Mouse (Mus musculus) embryonic stem cell, embryonic (primary cell): ENCODE measurements around the gene Ankrd53.

Source experiments
- CTCF ChIA-PET, 4 experiments: fragments of 300-600 bp in 2 of 4; fragments of 350-600 bp in 2 of 4; sonication (Branson Sonifier 250); formaldehyde crosslinking; loops; one replicate each; lab custom pipeline; 2022; ENCODE audit warnings: inconsistent platforms in 2 of 4; lab: Charles Lee
- POLR2A ChIA-PET, 4 experiments: fragments of 300-600 bp in 2 of 4; fragments of 350-600 bp in 2 of 4; sonication (Branson Sonifier 250); formaldehyde crosslinking; loops; one replicate each; lab custom pipeline; 2022; ENCODE audit warnings: antibody characterized with exemption in 4 of 4, inconsistent platforms in 1 of 4; lab: Charles Lee

Ankrd53 gene

DNA sequence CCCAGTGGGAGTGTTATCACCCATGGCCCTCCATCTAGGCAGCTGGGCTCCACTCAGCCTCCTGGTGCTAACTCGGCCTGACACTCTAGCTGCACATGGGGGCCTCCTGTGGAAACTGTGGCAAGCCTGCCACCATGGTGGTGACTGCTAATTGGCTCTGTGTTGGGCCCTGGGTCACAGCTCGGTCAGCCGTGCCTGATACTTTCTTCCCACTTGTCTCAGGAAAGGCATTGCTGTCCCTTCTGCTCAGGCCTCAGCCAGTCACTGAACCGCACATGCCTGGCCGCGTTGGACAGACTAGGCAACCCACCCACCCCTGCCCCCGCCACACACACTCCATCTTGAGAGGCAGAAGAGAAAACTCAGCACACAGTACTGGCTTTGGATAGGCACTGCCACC lies 26.1 kb downstream of the Ankrd53 start:
- ChIA-PET POLR2A (interaction anchor here in 2 of 4 experiments (0.5 to 1.4 kb wide), 6 partner anchors 10 to 931 kb away, joined by 3 to 4 read pairs (median 3); partner anchors contain the start of gene Tex261 (in 1 of the 2)), CTCF (interaction anchor here in 3 of 4 experiments (0.6 to 1.5 kb wide), 6 partner anchors 10 to 1244 kb away, joined by 3 to 5 read pairs (median 4); partner anchors contain the start of gene Tex261 (in 1 of the 3))

DNA sequence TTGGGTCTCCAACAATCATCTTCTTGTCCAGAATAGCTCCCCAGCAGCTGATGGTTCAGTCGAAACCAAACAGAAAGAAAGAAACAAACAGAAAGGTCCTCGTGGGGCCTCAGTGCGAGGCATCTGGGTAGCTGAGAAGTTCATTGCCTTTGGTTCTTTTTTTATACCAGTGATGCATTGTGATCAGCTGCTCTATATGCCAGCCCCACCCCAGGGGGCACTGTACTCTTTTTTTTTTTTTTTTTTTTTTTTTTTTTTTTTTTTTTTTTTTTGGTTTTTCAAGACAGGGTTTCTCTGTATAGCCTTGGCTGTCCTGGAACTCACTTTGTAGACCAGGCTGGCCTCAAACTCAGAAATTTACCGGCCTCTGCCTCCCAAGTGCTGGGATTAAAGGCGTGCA lies 28.1 kb downstream of the Ankrd53 start:
- ChIA-PET POLR2A (interaction anchor here in 2 of 4 experiments (1.5 to 2.8 kb wide), 3 partner anchors 41 to 124 kb away, joined by 4 to 9 read pairs (median 7); partner anchors contain the start of gene Paip2b (in 2 of the 2)), CTCF (interaction anchor here (0.5 to 1.5 kb wide), 6 partner anchors 15 to 291 kb away, joined by 3 to 5 read pairs (median 3); partner anchors contain the start of gene Tex261 (in 1 of the 4))

DNA sequence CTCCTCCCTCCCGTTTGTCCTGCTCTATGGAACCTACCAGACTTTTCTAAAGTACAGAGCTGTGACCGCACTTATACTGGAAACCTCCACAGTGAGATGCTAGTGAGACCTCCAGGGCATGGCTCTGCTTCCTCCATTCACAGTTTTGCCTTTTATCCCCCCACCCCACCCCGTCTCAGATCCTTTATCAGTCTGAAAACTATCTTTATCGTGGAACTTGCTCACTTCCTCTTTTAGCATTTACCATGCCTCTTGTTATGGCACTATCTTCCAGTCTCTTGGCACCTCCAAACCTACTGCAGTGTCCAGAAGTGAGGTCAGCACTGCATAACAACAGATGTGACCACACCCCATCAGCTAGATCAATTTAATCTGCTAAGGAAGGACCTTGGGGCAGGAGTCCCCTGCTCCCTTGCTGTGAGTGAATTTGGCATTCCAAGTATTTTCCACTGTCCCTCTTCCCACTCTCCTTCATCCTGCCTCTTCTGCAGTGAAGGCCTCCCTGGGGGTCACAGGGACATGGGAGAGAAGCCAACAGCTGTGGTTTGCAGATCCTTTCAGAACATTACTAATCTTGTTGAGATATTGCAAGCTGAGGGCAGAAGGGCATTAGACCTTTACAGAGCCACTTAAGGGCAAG lies 28.9 kb downstream of the Ankrd53 start:
- POLR2A ChIA-PET, result interaction anchor here in 3 of 4 experiments (0.8 to 2.8 kb wide), 6 partner anchors 15 to 123 kb away, joined by 3 to 9 read pairs (median 4); partner anchors contain the start of genes Paip2b (in 2 of the 3) and Tex261 (in 1 of the 3)
- CTCF ChIA-PET, result interaction anchor here in 3 of 4 experiments (0.7 to 1.5 kb wide), 6 partner anchors 12 to 297 kb away, joined by 3 to 7 read pairs (median 4); partner anchors contain the start of gene Tex261 (in 2 of the 3)

DNA sequence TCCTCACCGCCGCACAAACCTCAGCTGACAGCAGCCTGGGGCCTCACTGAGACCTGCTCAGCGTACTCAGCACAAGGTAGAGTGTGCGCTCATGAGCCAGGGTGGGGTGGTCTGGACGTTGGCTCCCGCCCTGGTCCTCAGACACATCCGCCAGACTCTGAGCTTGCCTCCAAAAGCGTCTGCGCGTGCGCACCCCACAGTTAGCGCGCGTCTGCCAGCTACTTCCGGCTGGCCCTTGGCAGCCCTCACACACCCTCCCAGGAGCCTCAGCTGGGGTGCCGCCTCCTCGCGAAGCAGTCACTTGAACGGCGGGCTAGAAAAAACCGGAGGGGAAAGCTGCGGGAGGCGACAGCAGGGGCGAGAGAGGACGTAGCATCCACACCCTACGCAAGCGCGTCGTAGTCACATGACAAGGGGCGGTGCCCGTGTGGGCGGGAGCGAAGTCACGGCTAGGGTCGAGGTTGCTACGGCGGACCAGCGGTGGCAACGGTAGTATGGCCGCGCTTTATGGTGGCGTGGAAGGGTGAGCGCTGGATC lies 32.4 kb downstream of the Ankrd53 start, which contains the start of gene Nagk:
Nagk (plus strand) TSS at position 223 of the 537 bp plus-strand sequence.
- ChIA-PET CTCF (interaction anchor here in 3 of 4 experiments (0.5 to 1.9 kb wide), 18 partner anchors 12 to 1488 kb away, joined by 3 to 23 read pairs (median 4); partner anchors contain the start of genes Tex261 (in 3 of the 3) and Pcgf1 (in 1 of the 3)), POLR2A (interaction anchor here (0.6 to 4.4 kb wide), 61 partner anchors 9 to 737 kb away, joined by 3 to 68 read pairs (median 4); partner anchors contain the start of genes Paip2b (in 3 of the 4), Tex261 (in 3 of the 4), Vax2 (in 2 of the 4) and Zfp638 (in 2 of the 4))

DNA sequence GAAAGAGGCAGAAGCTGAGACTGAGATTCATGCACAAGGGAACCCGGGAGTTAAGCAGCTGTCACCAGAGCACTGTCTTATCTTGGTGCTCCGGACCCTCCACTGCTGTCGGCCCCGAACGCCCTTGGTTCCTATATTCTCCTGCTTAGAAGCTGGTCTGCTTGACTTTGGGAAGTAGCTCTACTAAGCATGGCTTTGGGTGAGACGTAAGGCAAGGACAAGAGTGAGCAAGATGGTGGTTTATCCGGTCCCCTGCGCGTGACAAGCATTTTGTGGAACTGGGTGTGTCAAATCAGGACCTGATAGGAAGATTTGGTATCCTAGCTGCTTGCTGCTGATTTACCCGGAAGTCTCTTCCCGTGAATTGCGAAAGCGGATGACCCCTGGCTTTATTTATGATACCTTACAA lies 33.1 kb downstream of the Ankrd53 start:
- ChIA-PET CTCF (interaction anchor here (0.5 to 2.0 kb wide), 13 partner anchors 13 to 670 kb away, joined by 3 to 23 read pairs (median 5); partner anchors contain the start of gene Tex261 (in 3 of the 4)), POLR2A (interaction anchor here in 3 of 4 experiments (0.6 to 4.4 kb wide), 48 partner anchors 10 to 628 kb away, joined by 3 to 68 read pairs (median 4); partner anchors contain the start of genes Paip2b (in 3 of the 3), Tex261 (in 2 of the 3), Vax2 (in 2 of the 3) and Zfp638 (in 2 of the 3))

DNA sequence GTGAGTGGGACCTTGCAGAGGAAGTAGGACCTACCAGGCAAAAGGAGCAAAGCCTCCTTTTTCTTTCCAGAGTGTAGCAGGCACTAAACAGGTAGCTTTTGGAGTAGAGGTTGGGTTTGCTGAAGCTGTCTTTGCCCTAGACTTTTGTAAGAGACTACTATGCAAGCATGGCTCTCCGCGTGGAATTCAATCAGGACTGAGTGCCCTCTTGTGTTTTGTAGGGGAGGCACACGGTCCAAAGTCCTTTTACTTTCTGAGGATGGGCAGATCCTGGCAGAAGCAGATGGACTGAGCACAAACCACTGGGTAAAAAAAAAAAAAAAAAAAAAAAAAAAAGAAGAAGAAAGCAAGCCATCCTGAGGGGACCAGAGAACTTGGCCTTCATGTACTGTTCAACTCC lies 34.2 kb downstream of the Ankrd53 start:
- ChIA-PET POLR2A (interaction anchor here (0.6 to 4.4 kb wide), 14 partner anchors 8 to 1347 kb away, joined by 3 to 68 read pairs (median 6); partner anchors contain the start of genes Paip2b (in 2 of the 4) and Zfp638 (in 1 of the 4)), CTCF (interaction anchor here in 3 of 4 experiments (0.5 to 2.0 kb wide), 4 partner anchors 21 to 608 kb away, joined by 3 to 17 read pairs (median 8); partner anchors contain the start of gene Tex261 (in 2 of the 3))

DNA sequence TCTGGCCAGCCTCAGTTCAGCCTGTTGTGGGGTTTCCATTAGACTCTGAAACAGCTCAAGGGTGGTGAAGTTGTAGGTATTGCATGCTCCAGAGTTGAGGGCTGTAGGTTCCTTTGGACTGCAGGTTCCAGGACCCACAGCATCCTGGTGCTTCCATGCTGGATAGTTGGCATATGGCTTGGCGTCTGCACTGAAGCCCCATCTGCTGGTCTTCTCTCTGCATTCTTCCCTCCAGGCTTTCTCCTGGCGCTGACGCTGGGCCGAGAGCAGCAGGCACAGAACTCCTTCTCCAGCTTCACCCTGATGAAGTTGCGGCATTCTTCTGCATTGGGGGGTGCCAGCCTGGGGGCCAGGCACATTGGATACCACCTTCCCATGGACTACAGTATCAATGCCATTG lies 39.6 kb downstream of the Ankrd53 start:
- CTCF ChIA-PET, result interaction anchor here in 1 of 4 experiments (1.5 kb wide), 1 partner anchor 108 kb away, joined by 4 read pairs; no protein-coding TSS in a partner anchor
- POLR2A ChIA-PET, result interaction anchor here in 3 of 4 experiments (0.9 to 3.7 kb wide), 8 partner anchors 8 to 32 kb away, joined by 3 to 15 read pairs (median 4); partner anchors contain the start of gene Paip2b (in 2 of the 3)

DNA sequence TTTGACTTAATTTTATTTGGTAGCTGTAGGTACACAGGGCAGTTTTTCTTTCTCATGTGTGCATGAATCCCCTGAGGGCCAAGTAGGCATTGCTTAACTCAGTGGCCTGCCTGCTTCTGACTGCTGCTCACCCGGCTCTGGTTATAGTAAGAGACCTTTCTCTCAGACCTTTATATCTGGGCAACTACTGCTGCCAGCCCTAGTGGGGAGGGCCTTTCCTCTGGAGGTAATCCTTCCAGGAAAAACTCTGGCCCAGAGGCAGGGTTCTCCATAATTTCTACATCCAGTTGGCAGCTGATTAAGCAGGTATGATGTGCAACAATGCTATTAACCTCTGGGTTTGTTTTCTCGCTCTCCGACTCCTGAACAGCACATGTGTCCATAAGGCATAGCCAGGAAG lies 40.4 kb downstream of the Ankrd53 start:
- ChIA-PET CTCF (interaction anchor here in 1 of 4 experiments (1.5 kb wide), 1 partner anchor 109 kb away, joined by 4 read pairs; no protein-coding TSS in a partner anchor), POLR2A (interaction anchor here in 3 of 4 experiments (0.6 to 3.7 kb wide), 7 partner anchors 11 to 74 kb away, joined by 3 to 15 read pairs (median 7); partner anchors contain the start of gene Paip2b (in 2 of the 3))

DNA sequence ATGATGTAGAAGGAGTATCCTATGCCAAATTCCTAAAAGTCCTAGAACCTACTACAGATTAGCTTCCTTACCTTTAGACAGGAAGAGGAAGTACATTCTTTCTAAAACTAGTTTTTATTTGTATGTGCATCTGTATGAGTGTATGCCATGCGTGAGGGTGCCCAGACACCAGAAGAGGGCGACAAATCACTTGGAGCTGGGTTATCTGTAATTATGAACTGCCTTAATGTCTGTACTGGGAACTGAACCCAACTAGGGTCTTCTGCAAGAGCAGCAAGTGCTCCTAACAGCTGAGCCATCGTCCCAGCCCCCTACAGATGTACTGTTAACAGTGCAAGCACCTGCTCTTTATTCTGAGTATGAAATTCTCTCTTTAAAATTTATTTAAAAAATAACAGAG lies 53.4 kb downstream of the Ankrd53 start:
- CTCF ChIA-PET, result interaction anchor here (0.5 to 1.9 kb wide), 6 partner anchors 14 to 557 kb away, joined by 3 to 8 read pairs (median 4); partner anchors contain the start of gene Tex261 (in 1 of the 4)

More for the DNA sequence above, 53.4 kb downstream of the Ankrd53 start:
- POLR2A ChIA-PET, result interaction anchor here in 3 of 4 experiments (0.6 to 8.9 kb wide), 9 partner anchors 10 to 99 kb away, joined by 3 to 87 read pairs (median 6); partner anchors contain the start of genes Paip2b (in 3 of the 3), Nagk (in 1 of the 3) and Zfp638 (in 1 of the 3)
